Mouse (Mus musculus) kidney, adult 11 months (tissue): ENCODE results near the gene Olfr1219.

Experiments
- DNase-seq: peaks from one replicate; pipeline ENCODE4 v3.0.0; 2022

Gene Olfr1219

GRCm38 (mm10) chr2:89083413-89083812 is at the start of gene Olfr1219:
TSS of gene Olfr1219 (minus strand) at chr2:89083513.
- no peak for DNase-seq

- no peak for DNase-seq
These were observed 49.6 kb upstream of the Olfr1219 start, which contains the start of gene Olfr1222 for GRCm38 (mm10) chr2:89132954-89133353. TSS of gene Olfr1222 (minus strand) at chr2:89133054.

DNA sequence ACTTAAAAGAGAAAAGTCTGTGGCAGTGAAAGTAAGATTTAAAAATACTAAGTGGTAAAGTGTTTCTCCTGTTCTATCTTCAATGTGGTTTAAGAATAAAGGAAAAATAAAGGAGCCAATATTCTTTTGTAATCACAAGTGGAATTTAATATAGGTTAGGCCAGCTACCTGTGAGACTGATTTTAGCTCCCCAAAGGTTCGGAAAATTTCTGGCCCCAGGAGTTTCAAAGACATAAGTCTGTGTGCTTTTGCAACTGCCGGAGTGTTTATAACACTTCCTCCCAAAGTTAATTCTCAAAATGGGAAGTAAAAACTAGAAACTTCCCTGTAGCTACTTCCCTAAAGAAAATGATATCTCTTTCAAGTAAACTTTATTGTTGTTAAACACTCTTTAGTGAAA is 33.9 kb upstream of the Olfr1219 start, which contains the start of gene Olfr1221:
Olfr1221 (minus strand) TSS at position 101 of the 400 bp plus-strand sequence.
- DNase-seq, result no peak

GRCm38 (mm10) chr2:89106735-89107134 is 23.4 kb upstream of the Olfr1219 start, which contains the start of gene Olfr1220:
TSS of gene Olfr1220 (minus strand) at chr2:89106835.
- DNase-seq, result no peak

DNA sequence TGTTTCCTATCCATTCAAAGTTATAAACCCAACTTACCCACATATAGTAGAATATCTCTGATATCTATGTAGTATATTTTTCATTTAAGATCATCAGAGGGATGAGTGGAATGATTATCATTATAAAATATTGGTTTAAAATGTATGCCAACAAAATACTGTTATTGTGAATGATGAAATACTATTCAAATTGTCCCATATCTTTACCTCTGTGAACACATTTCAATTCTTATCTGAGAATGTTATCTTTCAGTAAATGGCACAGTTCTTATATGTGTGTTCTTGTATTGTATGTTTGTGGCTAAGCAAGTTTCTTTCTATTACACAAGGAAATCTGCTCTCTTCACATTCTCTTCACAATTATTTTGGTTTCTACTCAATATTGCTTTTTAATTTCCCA is 22.3 kb upstream of the Olfr1219 start:
- DNase-seq, result no peak

- DNase-seq, result no peak
These were observed 10.5 kb upstream of the Olfr1219 start for GRCm38 (mm10) chr2:89093848-89094247.

DNA sequence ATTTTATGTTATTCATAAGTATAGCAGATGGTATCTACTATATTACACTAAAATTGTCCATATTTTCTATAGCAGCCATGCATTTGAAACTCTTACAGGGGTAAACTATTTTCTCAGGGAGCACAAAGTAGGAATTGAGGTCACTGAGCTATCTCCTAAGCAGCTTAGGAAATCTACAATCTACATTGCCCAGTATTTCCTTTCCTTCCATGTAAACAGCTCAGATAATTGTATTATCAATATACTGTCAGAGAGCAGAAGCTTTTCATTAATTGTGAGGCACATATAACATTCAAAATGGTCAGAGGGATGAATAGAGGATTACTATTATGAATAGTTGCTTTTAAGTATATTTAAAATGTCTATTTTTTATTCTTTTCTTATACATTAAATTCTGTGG is 1.8 kb downstream of the Olfr1219 start:
- no peak for DNase-seq

DNA sequence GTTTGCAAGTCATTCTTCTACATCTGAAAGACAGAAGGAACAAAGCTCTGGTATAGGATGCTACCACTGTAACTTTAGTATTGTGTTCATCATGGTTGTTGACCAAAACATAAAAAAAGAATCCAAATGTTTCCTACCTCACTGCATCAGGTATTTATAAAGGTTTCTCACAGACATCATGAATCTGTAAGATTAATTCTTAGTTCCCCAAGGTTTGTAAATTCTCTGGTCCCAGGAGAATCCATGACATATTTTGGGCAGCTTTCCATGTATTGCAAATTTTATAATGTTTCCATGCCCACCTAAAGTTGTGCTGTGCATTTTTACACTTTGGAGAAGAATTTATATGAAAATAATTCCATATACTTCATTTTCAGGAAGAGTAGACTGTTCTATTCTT is 22.2 kb downstream of the Olfr1219 start, which contains the start of gene Olfr1218:
Olfr1218 (minus strand) TSS at position 101 of the 400 bp plus-strand sequence.
- DNase-seq, result no peak

DNA sequence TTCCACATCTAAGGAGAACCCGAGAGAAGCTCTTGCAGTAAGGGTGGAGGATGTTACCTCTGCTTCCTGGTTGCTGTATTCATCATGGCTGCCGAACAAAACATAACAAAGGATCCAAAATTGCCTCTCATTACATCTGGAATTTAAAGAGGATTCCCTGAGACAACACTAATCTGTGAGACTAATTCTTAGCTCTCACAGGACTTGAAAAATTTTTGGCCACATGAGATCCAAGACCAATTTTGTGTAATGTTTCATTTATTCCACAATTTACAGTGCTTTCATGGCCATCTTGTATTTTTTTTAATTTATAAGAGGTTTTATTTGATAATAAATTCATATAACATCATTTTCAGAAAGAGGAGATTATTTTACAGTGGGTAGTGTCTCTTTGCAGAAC is 51.3 kb downstream of the Olfr1219 start, which contains the start of gene Olfr1217:
Olfr1217 (minus strand) TSS at position 101 of the 400 bp plus-strand sequence.
- no peak for DNase-seq
